Mouse (Mus musculus): ENCODE measurements around the gene Wapl. TPM values are rescaled to one million over a fixed set of nuclear protein-coding genes. Genes with fewer than 3 reads are reported as not detected.

Gene Wapl
- total RNA-seq (2023; ENCODE audit: inconsistent age) = 59.1 to 67.2 TPM (median 62.7 TPM) in 4 replicates

GRCm38 (mm10) chr14:34673395-34674228 lies at the start of gene Wapl:
Wapl (plus strand) TSS chr14:34673928.

Other genes with a start within 250 kb of the Wapl start
- gene Bmpr1a, start 170.6 kb upstream of the Wapl start, total RNA-seq (2023; ENCODE audit: inconsistent age) = 0.09 to 0.35 TPM (median 0.28 TPM) in 4 replicates
- not detected in 4 replicates for gene 9230112D13Rik, start 151.1 kb upstream of the Wapl start, total RNA-seq (2023; ENCODE audit: inconsistent age)
- gene Ldb3, start 85.2 kb upstream of the Wapl start, total RNA-seq (2023; ENCODE audit: inconsistent age) = not detected in 4 replicates
- not detected in 4 replicates for gene Opn4, start 73.8 kb upstream of the Wapl start, total RNA-seq (2023; ENCODE audit: inconsistent age)
- gene Grid1, start 146.2 kb downstream of the Wapl start, total RNA-seq (2023; ENCODE audit: inconsistent age) = not detected in 4 replicates